In the genomic region with DNA sequence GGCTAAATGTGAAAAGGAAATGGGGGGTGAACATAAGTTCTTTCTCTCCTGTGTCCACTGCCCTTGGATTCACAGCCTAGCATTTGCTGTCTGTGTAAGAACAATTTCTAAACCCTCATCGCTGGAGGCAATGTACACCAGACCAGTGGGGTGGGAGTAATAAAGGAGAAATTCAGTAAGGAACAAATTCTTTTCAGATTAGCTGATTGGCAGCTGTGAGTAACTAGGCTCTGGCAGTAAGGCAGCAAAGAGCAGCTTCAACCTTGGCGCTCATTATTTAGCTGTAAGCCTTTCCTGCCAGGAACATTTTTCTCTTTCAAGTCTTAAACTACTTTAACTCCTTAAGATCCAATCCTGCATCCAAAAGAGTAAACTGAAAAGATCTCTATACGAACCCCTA, we compare ENCODE assay signal across 17 mouse cellular contexts.
A peak's percentile ranks its signal among the peaks of the same experiment; 100 is the strongest.
DNase-seq lines count a peak whose midpoint lies in the region; ATAC-seq lines count a peak whose summit lies in the region.
"Had no signal": no experiment of that assay in that cellular context is flagged by ENCODE, and none has a peak within 500 bp of the region (broad histone marks: within the 10 kb centered on the region; RNA-seq: fewer than 3 reads in every experiment).

No protein-coding gene starts in this region.

- DNase-seq in layer of hippocampus, postnatal 14 days (ENCODE audit: low spot score in 2 of 2): peak; percentile 4 to 9
- no peak for DNase-seq in layer of hippocampus, postnatal 36 days
- DNase-seq in embryo, embryonic 9.5 days (ENCODE audit: extremely low spot score): peak; percentile 6
- DNase-seq in heart, adult 8-10 months (ENCODE audit: low spot score): no peak
- DNase-seq in lung, postnatal 14 days: no peak
- DNase-seq: adrenal gland, postnatal 36 days; cerebellum, adult 11 months; heart, adult 2 months; kidney, adult 11 months; lung, postnatal 36 days had no signal

- H3K36me3 ChIP-seq in hindbrain, embryonic 15.5 days: no peaks in the 10 kb centered on the region
- H3K36me3 ChIP-seq in midbrain, embryonic 15.5 days (replicated peaks): no peaks in the 10 kb centered on the region
- H3K36me3 ChIP-seq: stomach, embryonic 15.5 days had no signal

- no peak overlapping the region for H3K4me2 ChIP-seq in hindbrain, embryonic 15.5 days
- H3K4me2 ChIP-seq in midbrain, embryonic 15.5 days: no peak overlapping the region
- H3K4me2 ChIP-seq: stomach, embryonic 15.5 days had no signal

- no peaks in the 10 kb centered on the region for H3K27me3 ChIP-seq in hindbrain, embryonic 15.5 days
- no peaks in the 10 kb centered on the region for H3K27me3 ChIP-seq in midbrain, embryonic 15.5 days (replicated peaks)
- H3K27me3 ChIP-seq: stomach, embryonic 15.5 days had no signal

- WGBS in hindbrain, embryonic 15.5 days: 48% methylated on average over 3 of the region's 3 CpGs
- WGBS in midbrain, embryonic 15.5 days: 27% methylated on average over 3 of the region's 3 CpGs

- peak overlapping the region; percentile 82 for H3K27ac ChIP-seq in hindbrain, embryonic 15.5 days (replicated peaks)
- H3K27ac ChIP-seq in midbrain, embryonic 15.5 days: peak overlapping the region; percentile 67
- H3K27ac ChIP-seq: heart, adult 2 months; liver, embryonic 14.5 days; stomach, embryonic 15.5 days had no signal

- 0 out of 2 replicates have a peak, but pooled peaks have one; percentile 4 for ATAC-seq in hindbrain, embryonic 15.5 days (ENCODE audit: low FRiP score, low read depth)
- ATAC-seq in midbrain, embryonic 15.5 days (replicated peaks): 0 out of 2 replicates have a peak, but pooled peaks have one; percentile 44
- ATAC-seq in cerebellum, adult (ENCODE audit: insufficient number of reproducible peaks, low FRiP score, low TSS enrichment): no peak
- ATAC-seq: activated CD4-positive, CD25-positive, alpha-beta regulatory T cell, adult 4 months had no signal

- no peaks in the 10 kb centered on the region for H3K9me3 ChIP-seq in hindbrain, embryonic 15.5 days
- H3K9me3 ChIP-seq in midbrain, embryonic 15.5 days: no peaks in the 10 kb centered on the region
- H3K9me3 ChIP-seq: stomach, embryonic 15.5 days had no signal

- peaks cover 30% of the 10 kb centered on the region for H3K4me1 ChIP-seq in hindbrain, embryonic 15.5 days (replicated peaks)
- peaks cover 33% of the 10 kb centered on the region for H3K4me1 ChIP-seq in midbrain, embryonic 15.5 days
- H3K4me1 ChIP-seq: stomach, embryonic 15.5 days had no signal

- H3K4me3 ChIP-seq in hindbrain, embryonic 15.5 days: no peak overlapping the region
- H3K4me3 ChIP-seq in midbrain, embryonic 15.5 days: no peak overlapping the region
- H3K4me3 ChIP-seq: erythroblast, embryonic 14.5 days; heart, adult 2 months; stomach, embryonic 15.5 days had no signal

- no peak overlapping the region for H3K9ac ChIP-seq in hindbrain, embryonic 15.5 days
- H3K9ac ChIP-seq in midbrain, embryonic 15.5 days: no peak overlapping the region
- H3K9ac ChIP-seq: liver, embryonic 14.5 days; stomach, embryonic 15.5 days had no signal

Comparison
In these comparisons a context has a peak if more than half of its experiments do, and no peak if none do; other contexts are left out.
1. DNase-seq: peak in layer of hippocampus, postnatal 14 days (2 of 2) and embryo, embryonic 9.5 days (single experiment); none in layer of hippocampus, postnatal 36 days (0 of 2), heart, adult 8-10 months (single experiment) and lung, postnatal 14 days (single experiment).